Mouse (Mus musculus): ENCODE results near the gene Skor1. TPM values are rescaled to one million over a fixed set of nuclear protein-coding genes. Genes with fewer than 3 reads are reported as not detected.

Gene Skor1
- total RNA-seq (2021) = under 1 TPM; 0.09 to 0.57 TPM
- long read RNA-seq, experiment 1 = 0 reads
- long read RNA-seq, experiment 2 = 0 reads

DNA sequence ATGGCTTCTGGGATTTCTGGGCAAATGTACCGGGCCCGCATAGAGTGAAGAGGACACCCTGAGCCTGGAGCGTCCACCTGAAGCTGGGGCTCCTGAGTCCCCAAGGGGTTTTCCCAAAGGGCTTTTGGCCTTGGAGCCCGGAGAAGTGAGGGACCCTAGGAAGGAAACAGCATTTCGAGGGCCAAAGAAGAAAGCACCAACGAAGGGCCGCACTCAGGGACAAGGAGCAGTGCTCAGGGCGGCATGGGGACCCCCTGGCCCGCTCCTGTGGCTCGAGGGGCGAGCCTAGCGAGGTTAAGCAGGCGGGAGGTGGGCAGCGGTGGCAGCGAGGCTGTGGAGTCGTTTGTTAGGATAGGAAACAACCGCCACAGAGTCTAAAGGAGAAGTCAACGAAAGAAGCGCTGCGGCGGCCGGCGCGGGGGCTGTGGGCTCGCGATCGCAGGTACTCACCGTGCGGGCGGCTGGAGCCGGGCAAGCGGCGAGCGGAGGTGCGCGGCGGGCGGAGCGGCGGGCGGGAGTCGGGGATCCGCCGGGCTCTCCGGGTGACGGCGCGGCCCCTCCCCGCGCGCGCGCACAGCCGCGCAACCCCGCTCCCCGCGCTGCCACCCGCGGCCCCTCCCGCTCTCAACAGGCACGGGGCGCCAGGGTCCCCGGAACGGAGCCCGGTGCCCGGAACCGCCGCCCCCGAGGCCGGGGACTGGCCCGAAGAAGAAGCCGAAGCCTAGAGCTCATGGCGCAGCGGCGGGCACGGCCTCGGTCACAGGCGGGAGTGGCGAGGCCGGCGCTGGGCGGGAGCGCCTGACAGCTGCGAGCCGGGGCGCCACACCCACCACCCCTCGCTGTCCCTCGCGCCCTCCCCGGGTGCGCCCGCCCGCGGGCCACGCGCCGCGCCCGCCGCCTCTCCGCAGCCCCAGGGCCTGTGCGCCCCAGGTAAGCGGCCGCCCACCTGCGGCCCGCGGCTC lies at the start of gene Skor1:
Gene Skor1, minus strand, starts transcription at position 552 of the 962 bp plus-strand sequence.
- no peak for DNase-seq (ENCODE audit: low spot score in 2 of 2)

DNA sequence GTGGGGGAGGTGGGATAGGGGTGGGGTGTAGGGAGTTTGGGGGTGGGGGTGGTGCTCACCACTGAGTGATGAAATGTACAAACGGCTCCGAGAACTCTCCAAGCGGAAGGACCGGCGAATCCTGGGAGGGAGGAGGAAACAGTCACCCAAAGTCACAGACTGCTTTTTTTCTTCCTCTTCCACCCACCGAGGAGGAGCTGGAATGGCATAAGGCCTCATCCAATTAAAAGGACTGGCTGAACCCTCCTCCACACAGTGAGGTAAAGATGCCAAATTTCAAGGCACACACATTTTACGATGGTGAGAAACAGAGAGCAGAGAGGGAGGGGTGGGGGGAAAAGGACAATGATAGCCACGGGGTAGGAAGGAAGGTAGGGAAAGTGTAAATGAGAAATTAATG lies 48.5 kb upstream of the Skor1 start:
- DNase-seq (ENCODE audit: low spot score in 2 of 2) = peak in 1 of 2 experiments; percentile 33

DNA sequence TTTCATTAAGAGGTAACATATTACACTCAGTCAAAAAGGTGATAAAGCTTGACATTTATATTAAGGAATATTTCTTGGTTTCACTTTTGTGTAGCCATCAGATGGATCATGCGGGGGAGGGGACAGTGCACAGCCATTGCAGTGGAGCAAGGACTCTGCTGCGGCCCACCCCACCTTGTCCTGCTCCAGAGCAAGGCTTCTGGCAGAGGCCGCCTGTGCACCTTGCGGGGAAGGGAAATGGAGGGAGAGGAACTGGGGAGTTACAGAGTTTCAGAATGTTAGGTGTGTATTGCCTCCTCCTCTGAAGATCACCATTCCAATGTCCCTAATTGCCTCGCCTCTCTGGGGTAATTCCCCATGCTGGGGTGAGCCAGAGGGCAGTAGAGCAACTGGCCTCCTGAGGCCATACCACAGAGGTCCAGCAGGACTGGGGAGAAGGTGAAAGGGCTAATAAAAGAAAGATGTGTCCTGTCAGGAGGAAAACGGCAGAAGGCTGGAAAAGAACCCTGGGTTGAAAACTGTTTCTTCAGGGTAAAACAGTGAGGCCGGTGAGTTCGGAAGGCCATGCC lies 47.4 kb upstream of the Skor1 start:
- no peak for DNase-seq (ENCODE audit: low spot score in 2 of 2)

DNA sequence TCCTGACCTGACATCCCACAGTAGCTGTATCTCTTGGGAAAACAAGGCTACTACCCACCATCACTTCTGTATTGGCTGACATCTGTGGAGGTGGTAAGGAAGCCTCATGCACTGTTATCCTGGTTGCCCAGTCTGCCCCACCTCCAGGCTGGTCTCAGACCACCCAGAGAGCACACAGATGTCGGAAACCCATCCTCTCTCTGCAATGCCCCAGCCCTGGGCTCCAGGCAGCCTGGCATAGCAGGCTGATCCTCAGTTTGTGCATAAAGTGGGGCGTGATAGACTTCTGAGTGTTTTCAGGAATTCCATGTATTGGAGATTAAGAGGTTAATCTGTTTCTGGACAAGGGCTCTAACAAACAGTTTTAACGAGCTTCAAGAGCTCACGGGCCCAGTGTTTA lies 46.8 kb upstream of the Skor1 start:
- no peak for DNase-seq (ENCODE audit: low spot score in 2 of 2)

DNA sequence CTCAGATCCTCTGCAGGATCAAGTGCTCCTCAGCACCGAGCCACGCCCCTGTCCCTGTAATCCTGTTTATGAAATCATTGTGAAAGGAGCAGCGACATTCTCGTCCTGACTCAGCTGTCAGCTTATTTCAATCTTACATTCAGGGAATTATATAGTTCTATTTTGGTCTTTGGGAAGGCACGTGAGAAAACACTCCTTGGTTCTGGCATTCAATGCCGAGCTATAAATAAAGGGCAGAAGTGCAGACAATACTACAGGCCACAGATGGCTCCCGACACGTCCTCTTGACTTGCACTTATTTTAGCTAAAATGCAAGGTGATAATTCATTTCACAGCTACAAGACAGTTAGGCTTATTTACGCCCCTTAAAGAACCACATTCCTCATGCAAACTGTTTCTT lies 46.0 kb upstream of the Skor1 start:
- no peak for DNase-seq (ENCODE audit: low spot score in 2 of 2)

DNA sequence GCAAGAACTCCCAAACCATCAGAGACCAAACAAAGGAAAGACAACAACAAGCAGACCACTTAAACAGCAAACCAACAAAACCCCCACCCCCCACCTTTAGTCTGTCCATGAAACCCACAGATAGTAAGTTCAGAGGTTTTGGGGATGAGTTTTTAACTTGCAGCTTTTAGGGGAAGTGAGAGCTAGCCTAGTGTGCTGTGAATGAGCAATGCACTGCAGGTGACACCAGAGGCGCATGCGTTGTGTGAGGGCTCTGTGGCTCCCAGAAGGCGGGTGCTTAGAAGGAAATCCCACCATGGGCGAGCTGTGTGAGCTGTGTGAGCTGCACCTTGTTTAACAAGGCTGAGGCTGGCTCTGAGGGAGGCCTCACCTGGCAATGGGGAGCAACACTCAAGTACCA lies 44.0 kb upstream of the Skor1 start:
- DNase-seq (ENCODE audit: low spot score in 2 of 2) = no peak

DNA sequence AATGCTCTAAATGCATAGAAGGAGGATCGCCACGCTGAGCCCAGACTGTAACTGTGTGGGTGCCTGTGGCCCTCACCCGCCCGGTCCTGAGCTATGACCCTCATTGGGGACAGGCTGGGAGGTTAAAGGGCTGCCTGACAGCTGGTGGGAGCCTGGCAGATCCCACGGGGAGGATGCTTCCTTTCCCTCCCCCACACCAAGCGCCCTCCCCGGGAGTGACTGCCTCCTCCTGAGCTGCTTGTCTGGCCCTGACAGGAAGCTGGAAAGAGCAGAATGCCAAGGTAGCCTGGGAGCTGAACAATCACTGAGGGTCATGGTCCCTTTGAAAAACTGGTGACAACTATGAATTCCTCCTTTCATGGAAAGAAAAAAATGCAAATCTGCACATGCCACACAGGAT lies 38.5 kb upstream of the Skor1 start:
- DNase-seq (ENCODE audit: low spot score in 2 of 2) = no peak

DNA sequence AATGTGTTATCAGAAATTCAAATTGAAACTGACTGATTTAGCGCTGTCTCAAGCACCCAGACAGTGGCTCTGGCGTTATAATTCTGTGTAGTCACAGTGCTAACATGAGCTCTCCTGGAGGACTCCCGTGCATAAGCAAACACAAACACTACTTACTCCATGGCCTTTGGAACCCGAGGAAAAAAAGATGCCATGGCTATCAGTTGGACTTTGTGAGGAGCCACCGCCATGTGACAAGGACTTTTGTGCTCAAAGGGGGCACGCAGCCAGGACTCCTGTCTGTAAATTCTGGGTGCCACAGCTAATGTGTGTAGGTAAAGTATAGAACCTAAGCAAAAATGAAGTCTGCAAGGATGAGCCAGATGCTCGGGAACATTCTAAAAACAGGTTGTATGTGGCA lies 36.5 kb upstream of the Skor1 start:
- DNase-seq (ENCODE audit: low spot score in 2 of 2) = no peak

DNA sequence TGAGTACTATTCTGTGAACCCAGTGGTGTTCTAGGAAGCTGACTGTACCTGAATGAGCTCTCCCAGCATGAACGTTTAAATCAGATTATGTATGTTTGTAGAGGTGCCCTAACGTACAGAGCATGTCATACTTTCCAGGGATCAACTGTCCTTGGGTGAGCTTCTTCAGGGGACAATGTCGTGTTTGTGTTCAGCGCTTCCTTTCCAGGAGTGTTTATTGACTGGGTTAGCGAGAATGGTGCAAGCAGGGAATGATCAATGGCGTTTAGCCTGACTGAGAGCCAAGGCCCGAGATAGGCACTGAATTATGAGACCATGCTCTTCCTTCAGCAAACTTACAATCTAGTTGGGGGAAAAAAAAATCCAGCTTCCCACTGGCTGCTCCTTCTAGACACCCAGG lies 35.1 kb upstream of the Skor1 start:
- no peak for DNase-seq (ENCODE audit: low spot score in 2 of 2)

DNA sequence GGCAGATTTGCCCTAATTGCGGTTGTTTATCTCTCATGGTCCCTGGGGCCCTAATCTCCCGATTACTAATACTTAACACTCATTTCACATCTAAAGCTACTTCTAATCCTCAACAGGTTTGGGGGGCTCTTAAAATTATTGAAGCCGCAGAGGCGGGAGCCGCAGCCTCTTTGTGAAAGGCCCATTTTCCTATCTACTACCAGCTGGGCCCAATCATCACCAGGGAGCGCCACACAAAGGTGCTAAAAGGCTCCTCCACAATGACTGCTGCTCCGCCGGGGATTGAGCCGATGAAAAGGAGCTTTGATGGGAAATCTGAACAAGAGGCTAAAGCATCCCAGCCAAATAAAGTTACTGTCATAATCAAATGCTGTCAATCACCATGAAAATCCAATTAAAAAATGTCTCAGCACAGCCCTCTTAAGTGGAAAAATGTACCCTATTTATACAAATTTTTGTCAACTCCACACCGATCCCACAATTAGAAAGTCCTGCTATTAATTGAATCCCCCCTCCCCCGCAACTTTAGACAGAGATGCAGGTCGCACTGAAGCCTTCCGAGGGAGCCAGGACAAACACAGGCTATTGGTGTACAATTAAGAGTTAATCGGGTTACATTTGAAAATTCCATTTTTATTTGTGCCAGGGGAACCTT lies 33.7 kb upstream of the Skor1 start:
- DNase-seq (ENCODE audit: low spot score in 2 of 2) = no peak

DNA sequence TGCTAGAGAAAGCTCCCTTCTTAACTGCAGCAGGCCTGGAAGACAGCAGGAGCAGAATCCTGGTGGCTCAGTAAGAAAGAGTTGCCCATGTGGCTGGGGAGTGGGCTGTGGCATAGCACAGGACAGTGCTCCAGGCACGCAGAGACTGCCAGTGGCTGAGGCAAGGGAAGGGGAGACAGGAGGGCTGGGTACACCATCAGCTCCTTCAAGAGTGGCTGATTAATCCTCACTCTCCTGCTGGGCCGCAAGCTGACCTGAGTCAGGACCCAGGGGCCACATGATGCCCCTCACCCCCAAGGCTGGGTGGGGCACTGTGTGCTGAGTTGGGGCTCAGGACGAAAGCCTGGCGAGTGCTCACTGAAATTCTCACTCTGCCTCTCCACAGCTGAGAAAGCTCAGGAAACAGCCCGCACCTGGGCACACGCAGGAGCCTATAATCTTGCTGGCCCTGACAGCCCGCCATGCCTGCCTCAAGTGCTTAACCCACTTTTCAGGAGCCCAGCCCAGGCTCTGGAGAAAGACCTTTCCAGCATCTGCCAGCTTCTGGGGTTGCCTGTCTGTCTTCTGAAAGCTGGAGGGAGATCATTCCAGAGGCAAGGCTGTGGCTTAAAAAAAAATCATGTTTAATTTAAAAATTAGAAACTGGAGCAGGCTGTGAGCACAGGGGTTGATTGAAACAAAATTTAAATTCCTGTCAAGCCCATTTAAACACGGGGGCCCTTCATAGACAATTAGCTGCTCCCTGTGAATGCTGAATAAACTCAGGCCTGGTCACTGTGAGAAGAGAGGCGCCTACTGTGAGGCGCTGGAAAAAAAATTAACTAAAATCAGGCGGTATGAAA lies 32.8 kb upstream of the Skor1 start:
- no peak for DNase-seq (ENCODE audit: low spot score in 2 of 2)

DNA sequence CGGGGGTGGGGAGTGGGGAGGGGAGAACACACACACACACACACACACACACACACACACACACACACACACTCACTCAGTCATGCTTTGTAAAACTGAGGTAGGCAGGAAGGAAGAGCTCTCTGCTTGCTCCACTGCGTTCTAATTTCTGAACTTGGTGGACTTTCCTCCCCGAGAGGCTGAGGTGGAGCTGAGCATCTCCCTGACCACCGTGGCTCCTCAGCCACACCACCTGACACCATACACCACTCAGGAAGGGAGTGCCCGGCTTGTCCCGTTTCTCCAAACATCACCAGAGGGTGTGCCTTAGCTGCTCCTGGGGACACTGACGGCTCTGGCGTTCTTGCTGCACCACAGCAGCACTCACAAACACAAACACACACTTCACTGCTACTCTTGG lies 29.5 kb upstream of the Skor1 start:
- DNase-seq (ENCODE audit: low spot score in 2 of 2) = no peak

DNA sequence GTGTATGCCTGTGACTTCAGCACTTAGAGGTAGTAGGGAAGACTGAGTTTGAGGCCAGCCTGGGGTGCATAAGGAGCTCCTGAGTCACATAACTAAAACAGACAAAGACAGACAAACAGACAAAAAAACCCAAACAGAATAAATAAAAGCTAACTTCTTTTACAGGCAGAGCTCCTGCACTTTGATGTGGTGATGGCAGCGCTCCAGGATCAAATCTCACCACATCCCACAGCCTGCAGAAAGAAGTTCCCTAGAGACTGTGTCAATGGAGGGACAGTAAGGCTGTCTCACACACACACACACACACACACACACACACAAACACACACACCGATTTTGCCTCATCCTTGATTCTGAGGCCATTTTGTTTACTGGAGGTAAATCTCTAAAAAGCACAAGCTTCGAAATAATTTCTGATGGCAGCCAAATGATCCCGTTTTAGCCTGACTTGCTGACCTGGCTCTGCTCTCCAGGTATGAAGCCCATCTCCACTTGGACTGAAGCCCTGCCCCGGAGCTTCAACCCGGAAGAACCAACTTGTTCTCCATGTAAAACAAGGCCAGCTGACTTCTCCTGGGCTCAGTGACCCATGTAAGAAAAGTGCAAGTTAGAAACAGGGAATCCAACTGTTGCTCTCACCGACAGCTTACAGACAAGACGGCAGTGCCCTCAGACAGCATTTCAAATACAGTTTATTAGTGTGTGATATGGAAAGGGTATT lies 25.4 kb upstream of the Skor1 start:
- DNase-seq (ENCODE audit: low spot score in 2 of 2) = no peak

DNA sequence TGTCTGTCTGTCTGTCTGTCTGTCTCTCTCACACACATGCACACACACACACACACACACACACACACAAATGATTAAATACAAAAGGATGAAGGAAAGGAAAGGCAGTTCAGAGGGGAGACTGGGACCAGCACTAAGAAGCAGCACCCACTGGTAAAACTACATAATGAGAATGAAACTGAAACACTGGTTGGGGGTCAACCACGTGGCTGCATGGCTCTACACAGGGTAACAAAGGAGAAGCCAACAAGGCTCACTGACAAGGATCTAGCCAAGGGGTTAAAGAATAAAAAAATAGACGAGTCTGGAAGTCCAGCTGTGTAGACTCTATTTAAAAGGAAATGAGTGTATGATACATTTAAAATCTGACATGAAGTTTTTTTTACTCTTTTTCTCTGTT lies 23.2 kb upstream of the Skor1 start:
- DNase-seq (ENCODE audit: low spot score in 2 of 2) = no peak

DNA sequence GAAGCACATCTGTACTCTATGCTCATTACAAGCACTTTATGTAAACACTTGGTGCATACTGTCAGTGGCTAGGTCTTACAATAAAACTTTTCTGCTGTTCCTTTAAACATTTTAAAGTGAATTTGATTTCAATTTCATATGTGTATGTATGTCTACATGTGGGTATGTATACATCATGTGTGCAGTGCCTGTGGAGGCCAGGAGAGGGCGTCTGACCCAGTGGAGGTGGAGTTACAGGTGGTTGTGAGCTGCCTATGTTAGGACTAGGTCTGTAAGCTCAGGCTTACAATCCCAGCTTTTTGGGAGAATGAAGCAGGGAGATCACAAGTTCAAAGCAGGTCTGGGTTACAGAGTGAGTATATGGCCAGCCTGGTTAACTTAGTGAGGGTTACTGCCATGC lies 20.4 kb upstream of the Skor1 start:
- DNase-seq (ENCODE audit: low spot score in 2 of 2) = no peak

DNA sequence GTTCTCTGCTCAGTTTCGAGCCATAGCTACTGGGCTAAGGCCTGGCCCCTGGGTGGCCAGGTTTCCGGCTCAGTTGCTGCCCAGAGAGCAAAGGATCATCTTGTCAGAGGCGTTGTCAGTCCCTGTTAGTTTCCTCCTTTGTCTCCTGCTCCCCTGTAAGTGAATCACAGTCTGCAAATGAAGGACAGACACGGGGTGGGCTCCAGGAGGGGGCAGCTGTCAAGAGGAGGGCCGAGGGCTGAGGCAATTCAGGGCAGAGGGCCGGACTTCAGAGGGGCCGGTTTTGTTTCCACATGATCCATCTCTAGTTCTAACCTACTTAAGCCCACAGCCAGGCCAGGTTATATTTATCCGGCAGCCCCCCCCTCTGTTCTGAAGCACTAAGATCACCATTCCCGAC lies 16.3 kb upstream of the Skor1 start:
- DNase-seq (ENCODE audit: low spot score in 2 of 2) = no peak

DNA sequence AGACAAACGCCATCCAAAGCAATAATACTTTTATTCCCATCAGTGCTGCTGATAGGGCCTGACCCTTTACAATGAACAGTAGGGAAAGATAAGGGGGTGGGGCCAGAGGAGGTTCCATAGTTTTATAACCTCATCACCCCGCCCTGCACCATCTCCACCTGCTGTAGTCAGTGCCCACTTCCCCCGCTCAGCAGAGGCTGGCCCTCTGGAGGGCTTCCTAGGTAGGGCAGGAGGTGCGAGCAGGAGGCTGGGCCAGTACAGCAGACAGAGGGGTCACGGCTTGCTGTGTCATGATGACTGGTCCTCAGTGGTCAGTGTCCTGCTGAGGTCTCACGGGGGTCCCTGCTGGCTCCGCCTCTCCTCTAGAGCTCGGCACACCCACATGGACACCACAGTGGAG lies 15.0 kb upstream of the Skor1 start:
- DNase-seq (ENCODE audit: low spot score in 2 of 2) = no peak

DNA sequence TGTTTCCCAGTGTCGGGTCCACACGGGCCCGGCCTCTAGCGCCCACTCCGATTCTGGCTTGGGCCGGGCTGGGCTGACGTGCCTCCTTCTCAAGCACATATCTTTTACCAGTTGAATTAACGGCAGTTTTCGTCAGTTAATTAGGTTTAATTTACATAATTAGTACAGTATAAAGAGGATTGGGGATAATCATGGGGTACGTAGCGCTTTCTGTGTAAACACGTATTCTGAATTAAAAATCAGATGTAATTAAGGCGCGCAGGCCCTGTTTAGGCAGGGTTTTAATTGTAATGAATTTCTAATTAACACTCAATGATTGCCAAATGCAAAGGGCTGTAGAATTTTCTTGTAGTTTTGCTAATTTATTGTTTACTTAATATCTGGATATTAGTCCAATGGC lies 3.2 kb upstream of the Skor1 start:
- DNase-seq (ENCODE audit: low spot score in 2 of 2) = no peak

DNA sequence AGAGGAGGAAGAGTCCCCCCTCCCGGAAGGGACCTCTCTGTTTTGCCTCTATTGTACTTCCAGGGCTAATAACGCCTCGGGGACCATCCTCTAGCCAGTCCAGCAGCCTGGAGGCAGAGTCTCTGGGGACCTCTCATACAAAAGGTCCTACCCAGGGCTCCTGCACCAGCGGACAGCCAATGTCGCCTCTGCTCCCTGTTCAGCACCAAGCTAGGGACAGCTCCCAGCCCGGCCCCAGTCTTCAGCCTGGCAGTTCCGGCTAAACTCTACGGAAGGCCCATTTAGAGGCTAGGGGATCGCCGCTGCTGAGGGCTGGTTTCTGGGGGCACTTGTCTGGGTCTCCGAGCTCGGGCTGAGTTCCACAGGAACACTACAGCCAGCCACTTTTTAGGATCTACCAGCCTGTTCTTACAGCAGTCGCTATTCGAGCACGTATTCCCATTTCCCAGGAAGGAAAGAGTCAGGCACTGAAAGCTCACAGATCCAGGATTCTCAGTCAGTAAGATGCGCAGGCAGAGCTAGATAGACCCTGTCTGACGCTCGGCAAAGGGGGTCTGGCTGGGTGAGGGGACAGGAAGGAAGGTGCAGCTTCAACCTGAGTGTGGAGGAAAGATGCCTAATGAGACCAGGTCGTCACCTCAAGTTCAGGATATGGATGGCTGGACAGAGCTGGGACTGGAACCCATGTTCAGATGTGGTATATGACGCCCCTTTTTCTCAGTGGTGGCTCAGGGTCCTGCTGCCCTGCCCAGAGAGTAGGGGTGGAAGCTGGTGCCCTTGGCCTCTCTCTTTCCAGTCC lies 2.5 kb upstream of the Skor1 start:
- no peak for DNase-seq (ENCODE audit: low spot score in 2 of 2)

Measured in layer of hippocampus, postnatal 14 days (tissue).